Mouse (Mus musculus): ENCODE results near the gene Cbx2.

GRCm38 (mm10) chr11:118992781-118993180 is 30.0 kb upstream of the Cbx2 start:
- no peak for TF ChIP-seq HCFC1 (IDR thresholded peaks at IDR 0.05; ENCODE audit: low read depth, low read length)
- no peak for TF ChIP-seq CTCF (IDR thresholded peaks at IDR 0.05 in 2 of 3, conservative IDR thresholded peaks at IDR 0.05 in 1 of 3; ENCODE audit: control insufficient read depth in 1 of 3, insufficient read depth in 1 of 3, low read depth in 2 of 3, low read length in 3 of 3, poor library complexity in 1 of 3, severe bottlenecking in 1 of 3)
- no peak for TF ChIP-seq USF1 (IDR thresholded peaks at IDR 0.05; ENCODE audit: low read depth, low read length)
- no peak for TF ChIP-seq POLR2A (IDR thresholded peaks at IDR 0.05; ENCODE audit: control insufficient read depth in 1 of 2, insufficient read depth in 1 of 2, low read depth in 1 of 2, low read length in 2 of 2, poor library complexity in 1 of 2)
- TF ChIP-seq EP300 (IDR thresholded peaks at IDR 0.05; ENCODE audit: low read depth in 1 of 2, low read length in 2 of 2), result no peak
- TF ChIP-seq MAFK (IDR thresholded peaks at IDR 0.05; ENCODE audit: borderline replicate concordance, low read depth, low read length), result no peak
- TF ChIP-seq ELF1 (IDR thresholded peaks at IDR 0.05; ENCODE audit: low read depth, low read length), result no peak
